Mouse (Mus musculus) neural tube, embryonic 14.5 days (tissue): ENCODE results near the gene Nrg3. TPM values are rescaled to one million over a fixed set of nuclear protein-coding genes. Genes with fewer than 3 reads are reported as not detected.

Source experiments
- ATAC-seq: fragments of 200-750 bp; cut with Nextera tagmentation; 2 replicates; pipeline ENCODE4 v1.8.0; 2017; ENCODE audit warnings: low read depth, mild to moderate bottlenecking, moderate TSS enrichment, moderate library complexity
- H3K27ac ChIP-seq: fragments of 300-500 bp; sonication (generic); 2 replicates; pipeline ENCODE4 v1.5.1; 2014; ENCODE audit warnings: low read depth, mild to moderate bottlenecking, control low read depth, low read length, moderate library complexity, mixed read lengths
- H3K27me3 ChIP-seq: fragments of 300-500 bp; sonication (generic); 2 replicates; pipeline ENCODE4 v1.6.1; 2014; ENCODE audit warnings: low read length; ENCODE audit not compliant: control insufficient read depth, insufficient read depth
- H3K36me3 ChIP-seq: fragments of 300-500 bp; sonication (generic); 2 replicates; pipeline ENCODE4 v1.6.1; 2014; ENCODE audit warnings: low read length, mixed read lengths; ENCODE audit not compliant: control insufficient read depth, insufficient read depth
- H3K4me1 ChIP-seq: fragments of 300-500 bp; sonication (generic); 2 replicates; pipeline ENCODE4 v1.6.1; 2014; ENCODE audit warnings: low read length; ENCODE audit not compliant: control insufficient read depth, insufficient read depth
- H3K4me2 ChIP-seq: fragments of 300-500 bp; sonication (generic); 2 replicates; pipeline ENCODE4 v1.6.1; 2014; ENCODE audit warnings: mild to moderate bottlenecking, low read depth, low read length, control low read depth
- H3K4me3 ChIP-seq: fragments of 300-500 bp; sonication (generic); 2 replicates; pipeline ENCODE4 v1.5.1; 2014; ENCODE audit warnings: low read depth, low read length, control low read depth, mixed read lengths
- H3K9ac ChIP-seq: fragments of 300-500 bp; sonication (generic); replicated peaks from 2 replicates; pipeline ENCODE4 v1.6.1; 2014; ENCODE audit warnings: low read depth, mild to moderate bottlenecking, control low read depth, low read length, mixed read lengths
- H3K9me3 ChIP-seq: fragments of 300-500 bp; sonication (generic); 2 replicates; pipeline ENCODE4 v1.6.1; 2016; ENCODE audit warnings: low read length; ENCODE audit not compliant: control insufficient read depth
- WGBS: fragments of 180-500 bp; shearing (Covaris S2); extraction: QIAGEN DNeasy Blood & Tissue Kit; methylation state at CpG from one replicate; pipeline ENCODE4 v1.1.7; 2014; 5-methylcytosine and 5-hydroxymethylcytosine counted together
- polyA plus RNA-seq: library from polyadenylated mRNA; unstranded; fragments of >200 nt; fragmentation: Nextera tagmentation; extraction: Ambion mirVana; gene quantifications from 2 replicates; pipeline ENCODE4 v1.2.1, GENCODE M21; 2014

Gene Nrg3
- polyA plus RNA-seq, 1 experiment from 2014 or later: 20.8 TPM

DNA sequence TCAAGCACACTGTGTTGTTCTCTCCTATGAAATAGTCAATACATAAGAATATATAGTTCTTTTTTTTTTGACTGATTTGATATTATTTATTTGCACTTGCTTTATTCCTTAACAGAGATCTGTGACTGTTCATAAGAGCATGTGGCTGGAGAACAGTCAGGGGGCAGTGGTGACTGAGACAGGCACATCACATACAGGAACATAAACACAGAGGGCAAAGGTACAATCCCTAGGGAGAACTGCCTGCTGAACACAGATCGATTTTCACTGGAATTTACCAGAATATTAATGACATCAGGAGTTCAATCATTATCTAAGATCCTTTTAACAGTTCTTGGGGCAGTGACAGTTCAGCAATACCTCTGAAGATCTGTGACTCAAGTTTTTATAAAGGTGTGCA is 812.9 kb downstream of the Nrg3 start:
- no peaks in the 10 kb centered on the region for H3K36me3 ChIP-seq
- no peak overlapping the region for H3K27ac ChIP-seq
- no peak overlapping the region for H3K9ac ChIP-seq
- H3K27me3 ChIP-seq: no peaks in the 10 kb centered on the region
- H3K4me2 ChIP-seq: no peak overlapping the region
- no peak overlapping the region for H3K4me3 ChIP-seq
- ATAC-seq: no peak
- H3K9me3 ChIP-seq: no peaks in the 10 kb centered on the region
- WGBS: 68% methylated on average over 1 of the region's 1 CpGs
- H3K4me1 ChIP-seq: no peaks in the 10 kb centered on the region

DNA sequence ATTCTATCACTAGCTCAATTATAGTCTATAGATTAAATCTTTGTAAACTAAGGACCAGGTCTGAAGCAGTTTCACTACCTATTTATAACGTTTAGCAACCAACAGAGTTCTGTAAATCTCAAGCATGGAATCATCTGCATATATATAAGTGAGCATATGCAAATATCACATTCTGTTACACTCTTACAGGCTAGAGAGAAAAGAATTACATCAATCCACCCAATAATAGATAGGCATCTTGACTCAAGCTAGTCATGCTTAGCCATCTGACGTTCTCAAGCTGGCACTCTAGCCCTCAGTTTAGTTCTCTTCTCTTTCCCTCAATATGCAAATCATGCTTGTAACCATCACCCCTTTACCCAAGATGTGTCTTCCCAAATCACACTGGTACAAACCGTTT is 835.8 kb downstream of the Nrg3 start:
- no peaks in the 10 kb centered on the region for H3K4me1 ChIP-seq
- H3K27me3 ChIP-seq: no peaks in the 10 kb centered on the region
- ATAC-seq: no peak
- no peaks in the 10 kb centered on the region for H3K9me3 ChIP-seq
- 83% methylated on average over 3 of the region's 3 CpGs for WGBS
- H3K9ac ChIP-seq: no peak overlapping the region
- H3K4me2 ChIP-seq: no peak overlapping the region
- H3K4me3 ChIP-seq: no peak overlapping the region
- H3K27ac ChIP-seq: no peak overlapping the region
- no peaks in the 10 kb centered on the region for H3K36me3 ChIP-seq

GRCm38 (mm10) chr14:38630114-38630513 is 842.8 kb downstream of the Nrg3 start:
- ATAC-seq: no peak
- Histone ChIP-seq H3K9ac (no peak overlapping the region), H3K36me3 (no peaks in the 10 kb centered on the region), H3K4me1 (no peaks in the 10 kb centered on the region), H3K4me3 (no peak overlapping the region), H3K27me3 (no peaks in the 10 kb centered on the region), H3K9me3 (no peaks in the 10 kb centered on the region), H3K27ac (no peak overlapping the region), H3K4me2 (no peak overlapping the region)
- 82% methylated on average over 3 of the region's 3 CpGs for WGBS

- Histone ChIP-seq H3K9ac (no peak overlapping the region), H3K4me2 (no peak overlapping the region), H3K36me3 (no peaks in the 10 kb centered on the region), H3K4me3 (no peak overlapping the region), H3K4me1 (no peaks in the 10 kb centered on the region), H3K27ac (no peak overlapping the region), H3K27me3 (no peaks in the 10 kb centered on the region), H3K9me3 (no peaks in the 10 kb centered on the region)
- ATAC-seq: peak; percentile 41; the same call in 1 of the 2 replicates
Observed at GRCm38 (mm10) chr14:38629671-38630070, 843.2 kb downstream of the Nrg3 start.

GRCm38 (mm10) chr14:38628862-38629619 is 843.8 kb downstream of the Nrg3 start:
- WGBS: 68% methylated on average over 2 of the region's 2 CpGs

GRCm38 (mm10) chr14:38616969-38617368 is 855.9 kb downstream of the Nrg3 start:
- Histone ChIP-seq H3K4me3 (no peak overlapping the region), H3K4me2 (no peak overlapping the region), H3K27ac (no peak overlapping the region), H3K9me3 (no peaks in the 10 kb centered on the region), H3K36me3 (no peaks in the 10 kb centered on the region), H3K27me3 (no peaks in the 10 kb centered on the region), H3K4me1 (no peaks in the 10 kb centered on the region), H3K9ac (no peak overlapping the region)
- ATAC-seq: no peak

More at GRCm38 (mm10) chr14:38628862-38629619, 843.8 kb downstream of the Nrg3 start:
- no peaks in the 10 kb centered on the region for H3K9me3 ChIP-seq
- H3K4me3 ChIP-seq: no peak overlapping the region
- H3K27me3 ChIP-seq: no peaks in the 10 kb centered on the region
- H3K9ac ChIP-seq: no peak overlapping the region
- no peak overlapping the region for H3K4me2 ChIP-seq
- ATAC-seq: no peak
- H3K4me1 ChIP-seq: no peaks in the 10 kb centered on the region
- no peak overlapping the region for H3K27ac ChIP-seq
- H3K36me3 ChIP-seq: no peaks in the 10 kb centered on the region

DNA sequence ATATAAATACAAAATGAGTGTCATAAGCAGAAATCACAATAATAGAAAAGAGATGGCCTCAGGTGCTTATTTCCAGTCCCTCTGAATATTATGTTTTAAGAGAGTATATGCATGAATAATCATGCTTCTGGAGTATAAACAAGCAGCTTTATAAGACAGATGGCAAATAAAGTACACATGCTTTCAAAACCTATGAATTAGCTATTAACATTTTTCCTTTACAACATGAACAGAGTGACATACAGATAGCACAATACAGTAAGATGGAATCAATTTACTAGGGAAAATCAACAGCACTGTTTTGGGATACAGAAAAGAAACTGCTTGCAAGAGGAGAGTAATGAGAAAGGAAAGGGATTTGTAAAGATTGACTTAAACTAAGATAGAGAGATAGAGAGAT is 875.2 kb downstream of the Nrg3 start:
- Histone ChIP-seq H3K36me3 (no peaks in the 10 kb centered on the region), H3K4me2 (no peak overlapping the region), H3K27me3 (no peaks in the 10 kb centered on the region), H3K9me3 (no peaks in the 10 kb centered on the region), H3K27ac (no peak overlapping the region), H3K4me1 (no peaks in the 10 kb centered on the region), H3K9ac (no peak overlapping the region), H3K4me3 (no peak overlapping the region)
- ATAC-seq: no peak

GRCm38 (mm10) chr14:38594297-38594696 is 878.6 kb downstream of the Nrg3 start:
- no peaks in the 10 kb centered on the region for H3K4me1 ChIP-seq
- H3K9ac ChIP-seq: no peak overlapping the region
- H3K27me3 ChIP-seq: no peaks in the 10 kb centered on the region
- H3K4me3 ChIP-seq: no peak overlapping the region
- ATAC-seq: no peak
- H3K4me2 ChIP-seq: no peak overlapping the region
- no peaks in the 10 kb centered on the region for H3K9me3 ChIP-seq
- no peaks in the 10 kb centered on the region for H3K36me3 ChIP-seq
- 84% methylated on average over 1 of the region's 1 CpGs for WGBS
- H3K27ac ChIP-seq: no peak overlapping the region

GRCm38 (mm10) chr14:38576796-38577195 is 896.1 kb downstream of the Nrg3 start:
- Histone ChIP-seq H3K27me3 (no peaks in the 10 kb centered on the region), H3K4me3 (no peak overlapping the region), H3K27ac (no peak overlapping the region), H3K4me1 (no peaks in the 10 kb centered on the region), H3K36me3 (no peaks in the 10 kb centered on the region), H3K9ac (no peak overlapping the region), H3K4me2 (no peak overlapping the region), H3K9me3 (no peaks in the 10 kb centered on the region)
- WGBS: 91% methylated on average over 3 of the region's 3 CpGs
- no peak for ATAC-seq
